Mouse (Mus musculus) bone marrow, adult 2 months (tissue): Measurements from ENCODE around the gene Ppia. TPM values are rescaled to one million over a fixed set of nuclear protein-coding genes. Genes with fewer than 3 reads are reported as not detected.

Experiments used
- H3K27ac ChIP-seq: fragments of 200-500 bp; 2 replicates; pipeline ENCODE4 v1.5.1; 2012; ENCODE audit warnings: low read depth, mild to moderate bottlenecking, control low read depth, inconsistent platforms, low read length; ENCODE audit not compliant: control insufficient read depth, poor library complexity, insufficient read depth
- H3K4me1 ChIP-seq: fragments of 200-500 bp; 2 replicates; pipeline ENCODE4 v1.6.1; 2011; ENCODE audit warnings: low read length; ENCODE audit not compliant: control insufficient read depth, insufficient read depth
- H3K4me3 ChIP-seq: fragments of 200-500 bp; replicated peaks from 2 replicates; pipeline ENCODE3; 2011; ENCODE audit warnings: mild to moderate bottlenecking, low read depth, low read length, control low read depth; ENCODE audit not compliant: control insufficient read depth
- CTCF ChIP-seq: fragments of 200-500 bp; IDR thresholded peaks from 2 replicates; pipeline ENCODE4 v1.5.1; 2011; ENCODE audit warnings: low read length, control low read depth; ENCODE audit not compliant: control insufficient read depth, insufficient read depth
- POLR2A ChIP-seq: fragments of 200-500 bp; IDR thresholded peaks from 2 replicates; pipeline ENCODE4 v1.6.1; 2011; ENCODE audit warnings: low read depth, mild to moderate bottlenecking, control low read depth, low read length, borderline replicate concordance; ENCODE audit not compliant: control insufficient read depth
- WGBS: fragments of 180-500 bp; shearing (Covaris S2); methylation state at CpG from one replicate; pipeline ENCODE4 v1.1.7; 2018; 5-methylcytosine and 5-hydroxymethylcytosine counted together
- polyA plus RNA-seq: library from polyadenylated mRNA; stranded (reverse); fragments of >200 nt; gene quantifications from 2 replicates; pipeline ENCODE4 v1.2.4, GENCODE M21; 2011; ENCODE audit warnings: low replicate concordance; ENCODE audit not compliant: missing spikeins, insufficient read depth, insufficient read length

Gene Ppia
- polyA plus RNA-seq, 1 experiment: 720 TPM

- no peak overlapping the region for H3K27ac ChIP-seq
- 82% methylated on average over 2 of the region's 2 CpGs for WGBS
- no peak overlapping the region for H3K4me3 ChIP-seq
- no peaks in the 10 kb centered on the region for H3K4me1 ChIP-seq
- TF ChIP-seq CTCF (no peak), POLR2A (no peak)
Observed at GRCm38 (mm10) chr11:6420722-6421350, 5.6 kb downstream of the Ppia start.

DNA sequence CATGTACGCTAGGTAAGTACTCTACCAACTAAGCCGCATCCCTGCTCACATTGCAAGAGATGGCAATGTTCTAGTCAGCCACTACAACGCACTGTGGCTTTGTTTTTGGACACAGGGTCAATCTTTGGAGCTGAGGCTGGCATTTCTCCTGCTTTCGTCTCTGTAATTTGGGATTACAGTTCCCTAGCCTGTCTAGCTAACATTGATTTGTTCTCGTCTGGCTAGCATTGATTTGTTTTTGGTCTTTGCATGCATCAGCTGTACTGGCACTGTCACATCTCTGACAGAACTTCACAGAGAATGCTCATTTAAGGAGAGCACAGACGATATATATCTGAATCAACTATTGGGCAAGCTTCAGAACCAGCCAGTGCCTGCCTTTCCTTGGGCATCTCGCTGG, 14.9 kb downstream of the Ppia start:
- H3K4me3 ChIP-seq: no peak overlapping the region
- H3K27ac ChIP-seq: no peak overlapping the region
- TF ChIP-seq POLR2A: no peak
- no peak for TF ChIP-seq CTCF
- no peaks in the 10 kb centered on the region for H3K4me1 ChIP-seq
- WGBS: 93% methylated on average over 7 of the region's 7 CpGs

GRCm38 (mm10) chr11:6436442-6436841, 21.2 kb downstream of the Ppia start:
- peak; percentile 92 for TF ChIP-seq CTCF
- no peak for TF ChIP-seq POLR2A
- Histone ChIP-seq H3K27ac (no peak overlapping the region), H3K4me3 (no peak overlapping the region), H3K4me1 (no peaks in the 10 kb centered on the region)
- WGBS: 74% methylated on average over 8 of the region's 8 CpGs

GRCm38 (mm10) chr11:6437667-6438066, 22.4 kb downstream of the Ppia start:
- Histone ChIP-seq H3K4me1 (no peaks in the 10 kb centered on the region), H3K27ac (no peak overlapping the region), H3K4me3 (no peak overlapping the region)
- WGBS: 85% methylated on average over 2 of the region's 2 CpGs
- TF ChIP-seq POLR2A: no peak
- no peak for TF ChIP-seq CTCF

GRCm38 (mm10) chr11:6440171-6440570, 24.9 kb downstream of the Ppia start:
- Histone ChIP-seq H3K4me3 (no peak overlapping the region), H3K4me1 (no peaks in the 10 kb centered on the region), H3K27ac (no peak overlapping the region)
- TF ChIP-seq POLR2A (no peak), CTCF (no peak)
- WGBS: 91% methylated on average over 4 of the region's 4 CpGs

DNA sequence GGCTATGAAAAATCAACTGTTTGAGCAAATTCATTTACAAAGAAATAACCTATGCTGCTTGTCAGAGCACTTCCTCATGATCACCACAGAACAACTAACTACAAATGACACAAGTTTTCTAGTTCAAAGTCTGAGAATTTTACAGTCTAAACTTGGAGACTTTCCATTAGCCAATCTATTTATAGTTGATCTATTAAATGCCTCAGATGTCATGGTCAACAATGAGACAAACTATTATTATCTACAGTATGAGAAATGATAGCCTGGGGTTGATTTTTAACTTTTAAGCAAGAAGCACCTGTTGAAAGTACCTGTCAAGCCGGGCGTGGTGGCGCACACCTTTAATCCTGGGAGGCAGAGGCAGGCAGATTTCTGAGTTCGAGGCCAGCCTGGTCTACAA, 27.3 kb downstream of the Ppia start:
- 91% methylated on average over 4 of the region's 4 CpGs for WGBS

DNA sequence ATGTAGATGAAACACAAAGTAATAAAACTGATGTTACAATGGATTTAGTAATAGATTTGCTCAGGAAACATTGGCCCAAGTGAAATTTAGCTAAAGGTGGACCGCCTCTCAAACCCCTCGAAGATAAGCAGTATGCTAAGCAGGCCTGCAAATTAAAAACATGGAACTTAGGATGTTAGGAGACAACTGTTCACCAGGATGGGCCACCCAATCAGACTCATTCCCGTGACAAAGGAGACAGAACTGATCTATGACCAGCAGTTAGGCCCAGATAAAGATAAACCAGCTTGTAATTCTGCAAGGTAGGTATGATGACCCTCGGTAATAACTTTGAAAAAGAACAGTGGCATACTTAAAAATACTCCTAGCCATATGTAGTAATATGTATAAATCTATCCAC, 27.9 kb downstream of the Ppia start:
- WGBS: 35% methylated on average over 4 of the region's 4 CpGs
- H3K4me1 ChIP-seq: no peaks in the 10 kb centered on the region
- TF ChIP-seq CTCF (no peak), POLR2A (no peak)
- H3K4me3 ChIP-seq: peak overlapping the region; percentile 86
- no peak overlapping the region for H3K27ac ChIP-seq

More for the DNA sequence above, 27.3 kb downstream of the Ppia start:
- H3K4me1 ChIP-seq: no peaks in the 10 kb centered on the region
- TF ChIP-seq POLR2A: no peak
- TF ChIP-seq CTCF: no peak
- H3K4me3 ChIP-seq: peak overlapping the region; percentile 33
- no peak overlapping the region for H3K27ac ChIP-seq

GRCm38 (mm10) chr11:6443727-6444076, 28.5 kb downstream of the Ppia start:
- Histone ChIP-seq H3K4me3 (peak overlapping the region; percentile 86), H3K27ac (peak overlapping the region; percentile 88), H3K4me1 (no peaks in the 10 kb centered on the region)
- WGBS: under 1% methylated on average over 10 of the region's 10 CpGs
- TF ChIP-seq CTCF (no peak), POLR2A (no peak)

GRCm38 (mm10) chr11:6444077-6444853, 29.0 kb downstream of the Ppia start, which contains the start of gene H2afv:
H2afv (minus strand) TSS chr11:6444443.
- peak within 1 kb of the TSS; percentile 86 for H3K4me3 ChIP-seq
- H3K4me1 ChIP-seq: no peaks in the 10 kb centered on the region
- under 1% methylated on average over 80 of the region's 80 CpGs for WGBS
- H3K27ac ChIP-seq: peak within 1 kb of the TSS; percentile 88
- TF ChIP-seq CTCF: peak; percentile 32; the same call in 1 of the 2 replicates
- peak; percentile 37; the same call in 1 of the 2 replicates for TF ChIP-seq POLR2A
